Mouse (Mus musculus): ENCODE results near the gene Prss35. TPM values are rescaled to one million over a fixed set of nuclear protein-coding genes. Genes with fewer than 3 reads are reported as not detected.

Prss35 gene
- total RNA-seq (2014; fragmentation: Nextera tagmentation) (not detected in 2 replicates), total RNA-seq (2017) (0.06 and 0.16 TPM in 2 replicates), polyA plus RNA-seq (2012) (not detected in 2 replicates)

DNA sequence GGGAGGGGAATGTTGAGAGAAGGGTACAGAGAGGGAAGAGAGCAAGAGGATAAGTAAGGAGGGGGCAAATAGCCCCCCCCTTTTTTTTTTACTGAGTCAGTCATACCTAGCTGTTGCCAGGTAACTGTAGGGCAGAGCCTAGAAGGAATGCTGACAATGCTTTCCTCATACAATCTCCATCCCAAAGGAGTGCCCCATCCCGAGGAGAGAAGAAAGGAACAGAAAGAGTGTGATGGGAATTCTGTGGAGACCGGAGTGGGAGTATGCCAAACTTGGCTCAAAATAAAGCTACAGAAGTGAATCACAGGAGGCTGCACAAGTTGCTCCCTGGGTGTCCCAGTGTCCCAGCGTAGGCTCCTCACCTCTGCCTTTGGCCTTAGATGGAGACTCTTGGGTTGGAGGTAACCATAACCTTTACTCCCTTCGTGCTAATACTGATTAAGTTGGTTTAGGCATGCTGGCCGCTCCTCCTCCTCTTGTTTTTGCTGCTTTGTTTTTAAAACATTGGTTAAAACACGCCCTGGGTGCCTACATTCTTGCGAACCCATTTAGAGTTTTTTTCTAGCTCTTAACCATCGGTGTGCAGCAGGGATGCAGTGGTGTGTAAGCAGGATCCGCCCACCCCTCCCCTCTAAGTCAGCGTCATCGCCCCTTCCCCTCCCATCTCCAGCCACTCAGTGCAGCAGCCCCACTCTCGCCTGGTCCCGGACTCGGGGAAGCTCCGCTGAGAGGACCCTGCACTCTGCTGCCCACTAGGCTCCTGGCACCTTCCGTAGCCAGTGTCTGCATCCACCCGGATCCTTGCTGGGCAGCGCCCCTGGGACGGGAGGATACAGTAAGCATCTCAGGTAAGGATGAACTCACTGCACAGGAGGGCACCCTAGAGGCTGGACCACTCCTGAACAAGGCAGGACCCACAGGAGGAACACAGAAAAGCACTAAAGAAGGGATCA lies at the start of gene Prss35:
Gene Prss35, plus strand, starts transcription at position 691 of the 953 bp plus-strand sequence.
- H3K4me3 ChIP-seq (ENCODE audit: low read depth, low read length), result no peak within 1 kb of the TSS
- TF ChIP-seq CTCF (IDR thresholded peaks at IDR 0.05; ENCODE audit: low read depth, low read length) (no peak), TAL1 (conservative IDR thresholded peaks at IDR 0.05; ENCODE audit: low read depth, low read length) (no peak), GATA1 (IDR thresholded peaks at IDR 0.05; ENCODE audit: borderline replicate concordance, low read length) (no peak), POLR2AphosphoS5 (IDR thresholded peaks at IDR 0.05; ENCODE audit: insufficient replicate concordance, low read depth, low read length) (no peak), GATA2 (IDR thresholded peaks at IDR 0.05; ENCODE audit: borderline replicate concordance, low read depth, low read length) (no peak)
- H3K9me3 ChIP-seq (replicated peaks), result no peaks in the 10 kb centered on the region
- DNase-seq (ENCODE audit: low spot score), result no peak
- H3K36me3 ChIP-seq (replicated peaks), result no peaks in the 10 kb centered on the region
- ATAC-seq (ENCODE audit: extremely low read depth, insufficient number of reproducible peaks, low FRiP score, poor library complexity, severe bottlenecking), result no peak
- no peaks in the 10 kb centered on the region for H3K4me1 ChIP-seq (ENCODE audit: insufficient read depth, low read depth, low read length)
- H3K27me3 ChIP-seq (ENCODE audit: insufficient read depth, low read length), result peaks cover 7% of the 10 kb centered on the region; the same call in 1 of the 2 replicates

GRCm38 (mm10) chr9:86693935-86694334 lies 49.5 kb upstream of the Prss35 start:
- H3K4me3 ChIP-seq (ENCODE audit: low read depth, low read length), result no peak overlapping the region
- ATAC-seq (ENCODE audit: extremely low read depth, insufficient number of reproducible peaks, low FRiP score, poor library complexity, severe bottlenecking) (no peak), DNase-seq (ENCODE audit: low spot score) (no peak)
- peaks cover 12% of the 10 kb centered on the region for H3K4me1 ChIP-seq (ENCODE audit: insufficient read depth, low read depth, low read length)
- H3K27me3 ChIP-seq (ENCODE audit: insufficient read depth, low read length), result 0 out of 2 replicates have a peak, but pooled peaks cover 4% of the 10 kb centered on the region
- H3K9me3 ChIP-seq (replicated peaks), result no peaks in the 10 kb centered on the region
- no peak for TF ChIP-seq TAL1 (conservative IDR thresholded peaks at IDR 0.05; ENCODE audit: low read depth, low read length)
- TF ChIP-seq CTCF (IDR thresholded peaks at IDR 0.05; ENCODE audit: low read depth, low read length), result no peak
- no peak for TF ChIP-seq GATA2 (IDR thresholded peaks at IDR 0.05; ENCODE audit: borderline replicate concordance, low read depth, low read length)
- TF ChIP-seq POLR2AphosphoS5 (IDR thresholded peaks at IDR 0.05; ENCODE audit: insufficient replicate concordance, low read depth, low read length), result no peak
- no peak for TF ChIP-seq GATA1 (IDR thresholded peaks at IDR 0.05; ENCODE audit: borderline replicate concordance, low read length)
- H3K36me3 ChIP-seq (replicated peaks), result no peaks in the 10 kb centered on the region

DNA sequence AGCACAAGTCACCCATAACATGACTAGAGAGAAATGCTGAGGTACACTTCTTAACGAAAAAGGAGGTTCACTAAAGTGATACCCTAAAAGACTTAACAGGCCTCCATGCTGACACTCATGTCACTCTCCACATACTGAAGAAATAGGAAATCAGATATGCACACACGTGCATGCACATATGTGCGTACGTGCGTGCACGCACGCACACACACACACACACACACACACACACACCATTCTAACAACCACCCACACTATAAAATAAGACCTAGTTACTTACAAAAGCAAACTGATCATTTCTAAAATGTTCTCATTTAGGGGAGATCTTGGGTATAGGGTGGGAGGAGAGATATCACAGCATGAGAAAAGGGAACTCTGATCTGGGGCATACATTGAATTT lies 48.8 kb upstream of the Prss35 start:
- Histone ChIP-seq H3K27me3 (ENCODE audit: insufficient read depth, low read length) (0 out of 2 replicates have a peak, but pooled peaks cover 4% of the 10 kb centered on the region), H3K4me1 (ENCODE audit: insufficient read depth, low read depth, low read length) (peaks cover 12% of the 10 kb centered on the region), H3K9me3 (replicated peaks) (no peaks in the 10 kb centered on the region), H3K36me3 (replicated peaks) (no peaks in the 10 kb centered on the region), H3K4me3 (ENCODE audit: low read depth, low read length) (no peak overlapping the region)
- DNase-seq (ENCODE audit: low spot score), result no peak
- ATAC-seq (ENCODE audit: extremely low read depth, insufficient number of reproducible peaks, low FRiP score, poor library complexity, severe bottlenecking), result no peak
- TF ChIP-seq POLR2AphosphoS5 (IDR thresholded peaks at IDR 0.05; ENCODE audit: insufficient replicate concordance, low read depth, low read length), result no peak
- no peak for TF ChIP-seq GATA1 (IDR thresholded peaks at IDR 0.05; ENCODE audit: borderline replicate concordance, low read length)
- no peak for TF ChIP-seq CTCF (IDR thresholded peaks at IDR 0.05; ENCODE audit: low read depth, low read length)
- TF ChIP-seq TAL1 (conservative IDR thresholded peaks at IDR 0.05; ENCODE audit: low read depth, low read length), result no peak
- TF ChIP-seq GATA2 (IDR thresholded peaks at IDR 0.05; ENCODE audit: borderline replicate concordance, low read depth, low read length), result no peak

DNA sequence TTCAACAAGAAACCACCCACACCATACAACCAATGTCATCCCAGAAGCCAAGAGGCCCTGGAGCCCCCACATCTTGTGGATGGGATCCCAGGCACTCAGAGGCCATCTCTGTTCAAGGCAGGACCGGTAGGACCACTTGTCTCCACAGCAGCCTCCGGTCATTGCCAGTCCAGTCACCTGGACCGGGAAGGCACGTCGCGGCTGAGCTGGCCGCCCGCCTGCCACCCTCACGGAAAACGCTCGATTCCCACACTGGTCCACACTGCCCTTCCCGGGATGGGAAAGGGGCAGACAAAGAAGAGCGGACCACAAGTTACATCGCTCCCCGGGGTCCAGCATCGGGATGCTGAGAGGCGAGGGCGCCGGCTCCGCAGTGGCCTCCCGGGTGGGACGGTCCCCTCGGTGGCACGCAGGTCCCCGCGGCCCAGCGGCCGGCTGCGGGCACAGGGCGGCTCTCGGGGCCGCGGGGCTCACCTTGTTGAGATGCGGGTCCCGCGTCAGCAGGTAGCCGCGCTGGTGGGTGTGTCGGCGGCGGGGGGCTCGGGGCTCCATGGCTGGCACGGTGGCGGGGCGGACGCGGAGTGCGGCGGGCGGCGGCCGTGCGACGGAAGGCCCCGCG lies 48.1 kb upstream of the Prss35 start:
- Histone ChIP-seq H3K9me3 (replicated peaks) (no peaks in the 10 kb centered on the region), H3K36me3 (replicated peaks) (no peaks in the 10 kb centered on the region), H3K4me1 (ENCODE audit: insufficient read depth, low read depth, low read length) (peaks cover 12% of the 10 kb centered on the region), H3K27me3 (ENCODE audit: insufficient read depth, low read length) (0 out of 2 replicates have a peak, but pooled peaks cover 4% of the 10 kb centered on the region), H3K4me3 (ENCODE audit: low read depth, low read length) (peak overlapping the region; percentile 76)
- DNase-seq (ENCODE audit: low spot score), result peak; percentile 19
- no peak for TF ChIP-seq TAL1 (conservative IDR thresholded peaks at IDR 0.05; ENCODE audit: low read depth, low read length)
- no peak for TF ChIP-seq GATA1 (IDR thresholded peaks at IDR 0.05; ENCODE audit: borderline replicate concordance, low read length)
- no peak for TF ChIP-seq GATA2 (IDR thresholded peaks at IDR 0.05; ENCODE audit: borderline replicate concordance, low read depth, low read length)
- TF ChIP-seq POLR2AphosphoS5 (IDR thresholded peaks at IDR 0.05; ENCODE audit: insufficient replicate concordance, low read depth, low read length), result no peak
- TF ChIP-seq CTCF (IDR thresholded peaks at IDR 0.05; ENCODE audit: low read depth, low read length), result no peak
- ATAC-seq (ENCODE audit: extremely low read depth, insufficient number of reproducible peaks, low FRiP score, poor library complexity, severe bottlenecking), result no peak

DNA sequence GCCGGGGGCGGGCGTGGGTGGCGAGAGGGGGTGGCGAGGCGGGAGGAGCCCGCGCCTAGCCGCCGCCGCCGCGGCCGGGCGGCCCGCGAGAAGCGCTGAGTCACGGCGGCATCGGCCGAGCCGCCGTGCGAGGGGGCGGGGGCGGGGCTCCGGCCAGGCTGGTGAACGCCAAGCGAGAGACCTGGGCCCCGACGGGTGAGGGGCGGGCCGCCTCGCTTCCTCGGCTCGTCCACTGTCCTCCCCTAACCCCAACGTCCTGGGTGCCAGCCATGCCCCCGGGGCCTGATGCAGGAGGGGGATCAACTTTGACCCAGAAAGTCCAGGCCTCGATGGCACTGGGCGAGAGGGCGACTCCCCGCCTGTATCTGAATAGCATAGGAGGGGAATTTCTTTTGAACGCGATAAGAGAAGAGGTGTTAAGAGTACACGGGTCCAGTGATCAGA lies 47.6 kb upstream of the Prss35 start, which contains the start of gene Me1:
Gene Me1, minus strand, starts transcription at position 136 of the 444 bp plus-strand sequence.
- TF ChIP-seq GATA2 (IDR thresholded peaks at IDR 0.05; ENCODE audit: borderline replicate concordance, low read depth, low read length), result no peak
- no peak for TF ChIP-seq GATA1 (IDR thresholded peaks at IDR 0.05; ENCODE audit: borderline replicate concordance, low read length)
- no peak for TF ChIP-seq POLR2AphosphoS5 (IDR thresholded peaks at IDR 0.05; ENCODE audit: insufficient replicate concordance, low read depth, low read length)
- no peak for TF ChIP-seq CTCF (IDR thresholded peaks at IDR 0.05; ENCODE audit: low read depth, low read length)
- no peak for TF ChIP-seq TAL1 (conservative IDR thresholded peaks at IDR 0.05; ENCODE audit: low read depth, low read length)
- DNase-seq (ENCODE audit: low spot score), result peak; percentile 69
- ATAC-seq (ENCODE audit: extremely low read depth, insufficient number of reproducible peaks, low FRiP score, poor library complexity, severe bottlenecking), result no peak
- Histone ChIP-seq H3K9me3 (replicated peaks) (no peaks in the 10 kb centered on the region), H3K4me1 (ENCODE audit: insufficient read depth, low read depth, low read length) (peaks cover 12% of the 10 kb centered on the region), H3K36me3 (replicated peaks) (no peaks in the 10 kb centered on the region), H3K27me3 (ENCODE audit: insufficient read depth, low read length) (0 out of 2 replicates have a peak, but pooled peaks cover 4% of the 10 kb centered on the region), H3K4me3 (ENCODE audit: low read depth, low read length) (peak within 1 kb of the TSS; percentile 76)
